Mouse (Mus musculus): ENCODE results near the gene Mgat5.

The Mgat5 gene

GRCm38 (mm10) chr1:127306024-127306771, 101.4 kb downstream of the Mgat5 start:
- no peak for DNase-seq (ENCODE audit: low read depth, low spot score)

DNA sequence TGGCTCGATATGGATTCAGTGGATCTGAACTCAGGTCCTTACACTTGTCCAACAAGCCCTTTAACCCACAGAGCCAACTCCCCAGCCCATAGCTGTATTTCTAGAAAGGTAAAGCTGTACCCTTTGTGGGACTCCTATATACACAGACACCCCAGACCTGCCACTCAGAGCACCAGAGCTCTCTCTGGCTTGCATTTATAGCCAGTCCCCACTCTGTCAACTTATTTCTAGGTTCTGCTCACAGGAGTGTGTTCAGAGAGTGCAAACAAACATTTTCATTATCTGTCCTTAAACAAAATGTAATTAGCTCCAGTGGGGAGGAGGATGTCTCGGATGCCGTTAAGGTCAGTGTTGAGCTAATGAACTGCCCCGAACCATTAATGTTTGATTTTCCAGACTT, 102.5 kb downstream of the Mgat5 start:
- no peak for DNase-seq (ENCODE audit: low read depth, low spot score)

- no peak for DNase-seq (ENCODE audit: low read depth, low spot score)
These were observed 103.5 kb downstream of the Mgat5 start for GRCm38 (mm10) chr1:127308207-127308725.

DNA sequence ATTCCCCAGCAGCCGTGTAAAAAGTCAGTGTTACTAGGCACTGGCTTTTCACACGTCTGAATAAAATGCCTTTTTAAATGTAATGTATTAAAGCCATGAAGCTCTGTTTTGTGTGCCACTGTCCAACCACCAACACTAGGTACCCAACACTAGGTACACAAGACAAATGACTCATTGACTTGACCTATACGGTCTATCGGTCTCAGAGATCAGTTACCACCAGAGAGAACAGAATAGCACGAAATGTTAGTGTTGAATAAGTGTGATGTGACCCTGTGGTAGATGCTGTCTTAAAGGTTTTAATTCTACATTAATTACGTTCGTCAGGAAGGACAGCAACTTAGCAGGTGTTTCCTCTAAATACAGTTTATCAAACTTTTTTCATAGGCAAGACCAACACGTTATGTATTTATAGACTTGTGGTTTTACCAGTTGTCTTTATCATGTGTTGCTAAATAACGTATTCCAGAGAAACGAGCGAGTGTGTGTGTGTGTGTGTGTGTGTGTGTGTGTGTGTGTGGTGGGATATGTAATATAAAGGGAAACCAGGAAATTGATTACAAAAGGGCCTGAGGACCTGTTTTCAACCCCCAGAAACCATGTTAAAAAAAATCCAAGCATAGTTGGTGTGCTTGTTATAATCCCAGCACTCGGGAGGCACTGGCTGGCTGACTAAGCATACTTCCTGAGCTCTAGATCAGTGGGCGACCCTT, 104.3 kb downstream of the Mgat5 start:
- DNase-seq (ENCODE audit: low read depth, low spot score), result no peak

DNA sequence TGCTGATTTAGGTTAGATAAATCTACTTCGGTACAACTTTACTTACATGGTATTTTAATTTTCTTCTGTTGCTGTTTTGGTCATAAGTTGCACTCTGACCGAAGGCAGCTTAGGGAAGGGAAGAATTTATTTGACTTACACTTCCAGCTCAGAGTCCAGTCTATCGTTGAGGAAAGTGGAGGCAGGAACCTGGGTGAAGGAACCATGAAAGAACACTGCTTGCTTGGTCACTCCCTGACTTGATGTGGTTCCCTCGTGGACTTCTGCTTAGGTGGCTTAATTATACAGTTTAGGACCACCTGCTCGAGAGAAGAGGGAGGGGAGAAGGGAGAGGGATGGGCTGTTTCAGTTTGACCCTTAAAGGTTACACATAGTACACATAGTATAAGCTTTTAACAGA, 105.2 kb downstream of the Mgat5 start:
- no peak for DNase-seq (ENCODE audit: low read depth, low spot score)

GRCm38 (mm10) chr1:127310703-127311102, 105.9 kb downstream of the Mgat5 start:
- no peak for DNase-seq (ENCODE audit: low read depth, low spot score)

GRCm38 (mm10) chr1:127313652-127314350, 109.0 kb downstream of the Mgat5 start:
- no peak for DNase-seq (ENCODE audit: low read depth, low spot score)

GRCm38 (mm10) chr1:127315763-127316627, 111.2 kb downstream of the Mgat5 start:
- no peak for DNase-seq (ENCODE audit: low read depth, low spot score)

DNA sequence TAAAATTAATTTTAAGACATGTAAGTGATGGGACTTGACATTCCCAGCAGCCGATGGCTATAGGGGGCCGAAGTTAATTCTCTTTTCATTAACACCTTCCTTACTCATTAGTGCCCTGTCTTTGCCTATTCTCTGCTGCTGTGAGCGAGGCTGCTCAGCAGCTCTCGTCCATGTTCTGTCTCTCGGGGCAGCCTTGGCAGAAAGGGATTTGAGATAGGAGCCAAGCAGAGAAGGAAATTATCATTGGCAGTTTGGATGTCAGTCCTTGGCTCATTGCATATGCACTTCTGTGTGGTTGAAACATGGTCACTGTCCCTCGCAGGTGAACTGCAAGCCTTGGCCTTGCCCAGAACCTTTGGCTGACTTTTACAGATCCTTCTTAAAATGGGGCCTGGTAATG, 111.8 kb downstream of the Mgat5 start:
- no peak for DNase-seq (ENCODE audit: low read depth, low spot score)

DNA sequence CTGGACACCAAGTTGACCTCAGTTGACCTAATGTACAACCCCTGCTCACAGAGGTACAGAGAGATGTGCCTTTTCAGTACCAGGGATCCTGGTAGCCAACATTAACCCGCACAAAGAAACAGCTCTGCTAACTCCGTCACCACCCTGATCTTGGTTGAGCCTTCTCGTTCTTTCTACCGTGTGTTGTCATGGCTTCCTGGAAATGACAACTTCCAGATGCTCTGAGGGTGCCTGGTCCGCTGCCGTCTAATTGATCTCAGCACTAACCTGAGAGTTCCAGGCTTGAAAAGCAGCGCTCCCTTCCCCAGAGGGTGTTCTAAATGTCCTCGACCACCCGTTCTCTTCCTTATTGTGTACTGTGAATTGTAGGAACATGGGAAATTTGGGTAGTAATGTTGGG, 112.7 kb downstream of the Mgat5 start:
- DNase-seq (ENCODE audit: low read depth, low spot score), result no peak

- no peak for DNase-seq (ENCODE audit: low read depth, low spot score)
These were observed 113.7 kb downstream of the Mgat5 start for GRCm38 (mm10) chr1:127318486-127318885.

- no peak for DNase-seq (ENCODE audit: low read depth, low spot score)
These were observed 115.0 kb downstream of the Mgat5 start for GRCm38 (mm10) chr1:127319768-127320167.

GRCm38 (mm10) chr1:127320956-127321355, 116.1 kb downstream of the Mgat5 start:
- no peak for DNase-seq (ENCODE audit: low read depth, low spot score)

DNA sequence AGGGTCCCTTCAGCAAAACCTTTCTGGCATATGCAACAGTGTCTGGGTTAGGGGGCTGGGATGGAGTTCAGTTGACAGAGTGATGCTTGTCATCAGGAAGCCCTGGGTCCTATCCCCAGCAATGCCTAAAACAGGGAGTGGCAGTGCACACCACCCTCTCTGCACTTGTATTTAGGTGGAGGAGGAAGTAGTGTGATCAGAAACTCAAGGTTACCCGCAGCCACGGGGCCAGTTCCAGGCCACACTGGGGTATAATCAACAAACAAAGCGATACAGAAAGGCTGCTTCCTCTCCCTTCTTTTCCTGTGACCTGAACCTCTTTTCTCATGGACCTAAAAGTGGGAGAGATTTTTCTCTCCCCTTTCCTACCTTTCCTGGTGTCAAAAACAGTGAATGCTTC, 116.8 kb downstream of the Mgat5 start:
- DNase-seq (ENCODE audit: low read depth, low spot score), result no peak

- no peak for DNase-seq (ENCODE audit: low read depth, low spot score)
These were observed 117.5 kb downstream of the Mgat5 start for GRCm38 (mm10) chr1:127322169-127322805.

GRCm38 (mm10) chr1:127325601-127326198, 120.9 kb downstream of the Mgat5 start:
- DNase-seq (ENCODE audit: low read depth, low spot score), result no peak

DNA sequence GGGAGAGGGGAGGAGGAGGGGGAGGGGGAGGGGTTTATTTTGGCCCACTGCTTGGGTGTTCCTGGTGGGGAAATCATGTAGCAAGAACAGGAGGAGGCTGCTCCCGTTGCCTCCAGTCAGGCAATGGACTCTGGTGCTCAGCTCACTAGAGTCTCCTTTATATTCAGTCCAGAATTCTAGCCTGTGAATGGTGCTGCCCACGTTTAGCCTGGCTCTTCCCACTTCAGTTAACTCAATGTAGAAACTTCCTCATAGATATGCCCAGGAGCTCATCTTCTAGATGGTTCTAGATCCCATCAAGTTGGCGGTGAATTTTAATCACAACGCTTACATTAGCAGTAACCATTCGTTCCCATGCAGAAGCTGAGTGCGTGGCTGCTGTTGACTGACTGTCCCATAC, 123.0 kb downstream of the Mgat5 start:
- DNase-seq (ENCODE audit: low read depth, low spot score), result no peak

DNA sequence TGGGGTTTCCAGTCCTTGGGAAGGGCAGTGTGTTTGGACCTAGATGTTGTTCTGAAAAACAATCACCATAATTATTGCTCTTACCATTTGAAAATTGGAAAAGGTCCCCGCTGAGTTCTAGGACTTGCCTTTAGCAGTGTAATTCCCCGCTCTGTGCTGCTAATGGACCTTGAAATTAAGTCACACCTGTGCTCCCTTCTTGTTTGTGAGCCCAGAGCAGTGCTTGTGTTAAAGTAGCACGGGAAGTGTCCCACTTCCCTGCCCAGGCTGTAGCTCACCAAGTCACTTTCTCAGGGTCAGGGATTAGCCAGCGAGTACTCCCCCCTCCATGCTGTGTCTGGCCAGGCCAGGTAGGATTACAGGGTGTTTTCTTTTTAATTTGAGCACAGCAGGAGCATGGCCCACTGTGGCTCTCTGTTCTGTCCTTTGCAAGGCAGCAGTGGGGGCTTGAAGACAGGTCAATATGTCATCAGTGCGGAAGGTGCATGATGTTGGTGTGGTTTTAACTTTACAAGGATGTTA, 123.6 kb downstream of the Mgat5 start:
- no peak for DNase-seq (ENCODE audit: low read depth, low spot score)

- DNase-seq (ENCODE audit: low read depth, low spot score), result no peak
These were observed 125.0 kb downstream of the Mgat5 start for GRCm38 (mm10) chr1:127329810-127330209.

DNA sequence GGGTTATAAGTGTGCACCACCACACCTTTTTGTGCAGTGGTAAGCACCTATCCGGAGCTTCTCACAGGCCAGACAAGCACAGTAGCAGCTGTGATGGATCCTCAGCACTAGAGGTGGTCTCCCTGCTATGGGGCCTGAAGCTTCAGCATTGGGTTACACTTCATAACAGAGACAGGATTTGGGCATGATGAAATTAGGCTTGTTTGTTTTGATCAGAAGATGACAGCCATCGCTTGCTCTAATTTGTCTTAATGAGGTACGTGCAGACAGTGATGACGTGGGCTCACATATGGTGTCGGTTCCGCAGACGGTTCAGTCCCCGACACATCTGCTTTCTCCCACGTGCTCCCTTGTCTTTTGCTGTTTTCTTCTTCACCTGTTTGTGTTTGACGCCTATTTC, 132.9 kb downstream of the Mgat5 start:
- DNase-seq (ENCODE audit: low read depth, low spot score), result no peak
